Mouse (Mus musculus) midbrain, embryonic 15.5 days (tissue): ENCODE results near the gene Gm16503. TPM values are rescaled to one million over a fixed set of nuclear protein-coding genes. Genes with fewer than 3 reads are reported as not detected.
"Not testable (repeated sequence)": the region's sequence is repeated elsewhere in the genome, so short reads cannot be mapped to it uniquely, and the experiment has no call there.

Source experiments
- ATAC-seq: fragments of 200-750 bp; cut with Nextera tagmentation; replicated peaks from 2 replicates; pipeline ENCODE4 v1.8.0; 2017; ENCODE audit warnings: moderate TSS enrichment
- H3K27ac ChIP-seq: fragments of 300-500 bp; sonication (generic); 2 replicates; pipeline ENCODE4 v1.5.1; 2015; ENCODE audit warnings: mild to moderate bottlenecking, inconsistent platforms
- H3K27me3 ChIP-seq: fragments of 300-500 bp; sonication (generic); replicated peaks from 2 replicates; pipeline ENCODE4 v1.6.1; 2015; ENCODE audit warnings: inconsistent platforms
- H3K36me3 ChIP-seq: fragments of 300-500 bp; sonication (generic); replicated peaks from 2 replicates; pipeline ENCODE4 v1.6.1; 2015; ENCODE audit warnings: inconsistent platforms
- H3K4me1 ChIP-seq: fragments of 300-500 bp; sonication (generic); 2 replicates; pipeline ENCODE4 v1.6.1; 2015; ENCODE audit warnings: inconsistent platforms
- H3K4me2 ChIP-seq: fragments of 300-500 bp; sonication (generic); 2 replicates; pipeline ENCODE4 v1.6.1; 2015; ENCODE audit warnings: inconsistent platforms, mild to moderate bottlenecking, moderate library complexity
- H3K4me3 ChIP-seq: fragments of 300-500 bp; sonication (generic); 2 replicates; pipeline ENCODE4 v1.5.1; 2015; ENCODE audit warnings: mild to moderate bottlenecking, inconsistent platforms
- H3K9ac ChIP-seq: fragments of 300-500 bp; sonication (generic); 2 replicates; pipeline ENCODE4 v1.6.1; 2015; ENCODE audit warnings: mild to moderate bottlenecking, inconsistent platforms
- H3K9me3 ChIP-seq: fragments of 300-500 bp; sonication (generic); 2 replicates; pipeline ENCODE4 v1.6.1; 2016; ENCODE audit warnings: inconsistent platforms
- WGBS: fragments of 180-500 bp; shearing (Covaris S2); methylation state at CpG from one replicate; pipeline ENCODE4 v1.1.7; 2015; ENCODE audit warnings: mixed read lengths; 5-methylcytosine and 5-hydroxymethylcytosine counted together
- polyA plus RNA-seq: library from polyadenylated mRNA; unstranded; fragments of >200 nt; fragmentation: Nextera tagmentation; extraction: Ambion mirVana; gene quantifications from 2 replicates; pipeline ENCODE4 v1.2.1, GENCODE M21; 2015

Gm16503 gene
- 0.65 and 0.86 TPM in 2 replicates for polyA plus RNA-seq

DNA sequence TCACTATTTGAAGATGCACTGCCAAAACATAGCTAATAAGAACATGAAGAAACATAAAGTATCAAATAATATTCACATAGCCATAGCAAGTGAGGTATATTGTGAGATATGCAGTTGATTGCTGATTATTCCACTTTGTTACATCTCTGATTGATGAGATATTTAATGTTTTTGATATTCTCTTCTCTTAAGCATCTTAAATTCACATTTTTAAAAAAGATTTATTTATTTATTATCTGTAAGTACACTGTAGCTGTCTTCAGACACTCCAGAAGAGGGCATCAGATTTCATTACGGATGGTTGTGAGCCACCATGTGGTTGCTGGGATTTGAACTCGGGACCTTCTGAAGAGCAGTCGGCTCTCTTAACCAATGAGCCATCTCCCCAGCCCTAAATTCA, at the start of gene Gm16503:
Gm16503 (plus strand) TSS at position 301 of the 400 bp plus-strand sequence.
- not testable (repeated sequence) for H3K4me1 ChIP-seq, H3K4me3 ChIP-seq, H3K27me3 ChIP-seq, ATAC-seq, H3K4me2 ChIP-seq, H3K9ac ChIP-seq, H3K36me3 ChIP-seq, H3K27ac ChIP-seq
- 87% methylated on average over 3 of the region's 3 CpGs for WGBS
- H3K9me3 ChIP-seq: peaks cover 38% of the 10 kb centered on the region

DNA sequence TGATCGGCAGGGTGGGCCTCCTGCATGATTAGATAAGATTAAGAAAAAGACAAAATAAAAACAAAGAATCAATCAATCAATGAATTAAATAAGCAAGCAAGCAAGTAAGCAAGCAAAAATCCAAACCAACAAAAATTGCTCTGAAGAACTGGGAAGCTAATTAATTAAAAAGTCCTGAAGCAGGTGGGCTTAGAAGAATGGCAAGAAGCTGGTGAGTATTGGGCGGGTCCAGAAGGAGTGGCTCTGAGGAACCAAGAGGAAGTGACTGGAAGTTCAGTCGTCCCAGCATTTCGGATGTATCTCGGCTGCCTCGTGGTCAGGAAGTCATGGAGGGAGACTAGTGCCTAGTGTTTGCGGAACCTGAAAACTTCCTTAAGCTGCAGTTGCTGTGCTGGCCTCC, 47.9 kb upstream of the Gm16503 start, which contains the start of gene Zfp982:
Zfp982 (plus strand) TSS at position 301 of the 400 bp plus-strand sequence.
- H3K4me3 ChIP-seq, H3K4me1 ChIP-seq, ATAC-seq, H3K4me2 ChIP-seq, H3K27me3 ChIP-seq, H3K9ac ChIP-seq, H3K27ac ChIP-seq, H3K36me3 ChIP-seq: not testable (repeated sequence)
- peaks cover 54% of the 10 kb centered on the region for H3K9me3 ChIP-seq
- WGBS: 88% methylated on average over 7 of the region's 7 CpGs

DNA sequence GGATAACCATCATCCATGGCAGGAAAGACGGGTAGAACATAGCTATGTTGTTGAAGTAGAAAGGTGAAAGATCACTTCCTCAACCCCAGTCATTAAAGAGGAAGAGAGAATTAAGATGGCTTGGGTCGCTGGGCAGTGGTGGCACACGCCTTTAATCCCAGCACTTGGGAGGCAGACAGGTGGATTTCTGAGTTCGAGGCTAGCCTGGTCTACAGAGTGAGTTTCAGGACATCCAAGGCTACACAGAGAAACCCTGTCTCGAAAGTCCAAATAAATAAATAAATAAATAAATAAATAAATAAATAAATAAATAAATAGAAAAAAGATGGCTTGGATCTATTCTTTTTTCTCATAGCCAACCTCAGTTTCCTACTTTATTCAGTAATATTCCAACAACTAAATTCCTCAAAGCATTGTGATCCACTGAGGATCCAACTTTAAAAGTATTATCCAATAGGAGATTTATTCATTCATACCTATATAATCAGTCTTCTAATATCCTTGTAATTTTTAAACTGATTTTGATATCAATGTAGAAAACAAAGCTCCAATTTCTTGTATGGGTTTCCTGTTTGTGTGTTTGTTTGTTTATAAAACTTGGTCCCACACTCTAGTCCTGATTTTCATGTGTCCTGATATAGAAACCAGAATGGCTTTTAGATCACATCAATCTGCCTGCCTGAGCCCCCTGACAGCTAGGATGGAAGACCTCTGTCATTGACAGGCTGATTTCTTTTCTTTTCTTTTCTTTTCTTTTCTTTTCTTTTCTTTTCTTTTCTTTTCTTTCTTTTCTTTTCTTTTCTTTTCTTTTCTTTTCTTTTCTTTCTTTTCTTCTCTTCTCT, 41.0 kb upstream of the Gm16503 start:
- H3K4me2 ChIP-seq, H3K27me3 ChIP-seq, H3K9ac ChIP-seq, ATAC-seq, H3K4me3 ChIP-seq, H3K27ac ChIP-seq, H3K36me3 ChIP-seq, H3K4me1 ChIP-seq: not testable (repeated sequence)
- peaks cover 35% of the 10 kb centered on the region for H3K9me3 ChIP-seq
- 88% methylated on average over 5 of the region's 5 CpGs for WGBS

DNA sequence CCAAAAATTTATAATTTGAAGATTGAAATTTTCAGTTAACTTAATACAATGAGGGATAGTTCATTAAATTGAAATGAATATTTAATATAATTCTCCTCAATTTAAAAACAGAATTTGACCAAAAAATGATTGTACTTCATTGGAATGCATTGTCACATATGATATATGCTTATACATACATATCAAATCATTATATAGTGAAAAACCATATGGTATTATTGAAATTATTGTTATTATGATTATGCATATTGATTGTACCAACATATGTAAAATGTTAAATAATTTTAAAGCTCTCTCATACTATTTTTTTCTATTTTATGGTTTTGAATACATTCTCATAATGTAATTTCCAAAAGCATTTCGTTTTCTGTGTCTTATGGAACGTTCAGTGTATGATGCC, 30.8 kb upstream of the Gm16503 start:
- Histone ChIP-seq H3K4me2 (no peak overlapping the region), H3K27me3 (no peaks in the 10 kb centered on the region), H3K4me1 (no peaks in the 10 kb centered on the region), H3K9me3 (peaks cover 26% of the 10 kb centered on the region), H3K36me3 (no peaks in the 10 kb centered on the region), H3K4me3 (no peak overlapping the region), H3K9ac (no peak overlapping the region), H3K27ac (no peak overlapping the region)
- no peak for ATAC-seq
- 84% methylated on average over 2 of the region's 2 CpGs for WGBS

DNA sequence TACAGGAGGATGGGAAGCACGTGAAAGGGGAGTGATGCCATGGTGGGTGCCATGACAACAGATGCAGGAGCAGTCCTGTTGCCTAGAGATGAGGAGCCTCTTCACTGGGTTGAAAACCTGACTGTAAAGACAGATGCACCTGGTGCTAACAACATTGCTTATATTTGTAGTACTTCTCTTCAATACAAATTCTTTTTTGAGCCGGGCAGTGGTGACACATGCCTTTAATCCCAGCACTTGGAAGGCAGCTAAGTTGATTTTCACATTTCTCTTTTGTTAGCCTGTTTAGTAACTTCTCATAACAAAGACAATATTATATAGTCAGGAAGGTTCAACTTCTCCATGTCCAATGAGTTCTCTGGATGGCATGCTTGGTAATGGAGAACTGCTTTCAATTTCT, 21.0 kb upstream of the Gm16503 start:
- Histone ChIP-seq H3K27ac (no peak overlapping the region), H3K9ac (no peak overlapping the region), H3K9me3 (peaks cover 73% of the 10 kb centered on the region), H3K4me3 (no peak overlapping the region), H3K27me3 (no peaks in the 10 kb centered on the region), H3K4me2 (no peak overlapping the region), H3K36me3 (no peaks in the 10 kb centered on the region), H3K4me1 (no peaks in the 10 kb centered on the region)
- peak; percentile 20; the same call in 1 of the 2 replicates for ATAC-seq
- 70% methylated on average over 2 of the region's 2 CpGs for WGBS

DNA sequence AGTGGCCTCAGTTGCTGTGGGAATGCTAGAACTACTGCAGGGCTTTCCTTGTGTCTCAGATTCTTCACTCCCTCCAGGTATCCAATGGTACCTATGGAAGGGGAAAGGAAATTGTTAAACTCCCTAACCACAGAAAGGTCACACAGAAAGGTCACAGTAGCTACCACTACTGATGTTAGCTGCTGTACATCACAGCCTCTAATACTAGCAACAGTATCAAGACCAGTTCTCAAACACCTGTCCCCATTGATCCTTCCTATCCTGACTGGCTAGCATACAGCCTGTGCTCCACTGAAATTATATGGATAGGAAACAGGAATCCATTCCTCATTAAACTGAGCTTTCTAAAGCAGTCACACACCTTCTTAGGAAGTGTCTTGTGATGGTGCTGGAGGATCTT, 19.9 kb upstream of the Gm16503 start:
- Histone ChIP-seq H3K27me3 (no peaks in the 10 kb centered on the region), H3K36me3 (no peaks in the 10 kb centered on the region), H3K4me1 (no peaks in the 10 kb centered on the region), H3K9ac (no peak overlapping the region), H3K4me2 (no peak overlapping the region), H3K9me3 (peaks cover 74% of the 10 kb centered on the region), H3K27ac (no peak overlapping the region), H3K4me3 (no peak overlapping the region)
- no peak for ATAC-seq

DNA sequence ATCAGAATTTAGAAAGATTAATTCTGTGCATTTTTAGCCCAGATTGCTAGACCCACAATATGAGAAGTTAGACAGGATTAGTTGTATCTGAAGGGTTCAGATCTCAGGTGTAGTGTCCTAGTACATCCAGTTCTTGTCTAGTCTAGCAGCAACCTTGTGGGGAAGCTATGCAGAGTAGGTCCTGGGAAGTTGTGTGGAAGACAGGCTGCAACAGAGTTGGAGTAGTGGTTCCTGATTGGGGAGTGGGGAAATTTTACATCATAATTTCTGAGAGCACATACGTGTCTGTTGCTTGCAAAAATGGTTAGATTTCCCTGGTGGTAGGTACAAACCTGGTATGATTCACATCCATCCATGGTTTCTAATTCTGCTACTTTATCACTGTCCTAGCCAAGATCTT, 14.9 kb upstream of the Gm16503 start:
- Histone ChIP-seq H3K36me3 (no peaks in the 10 kb centered on the region), H3K4me2 (no peak overlapping the region), H3K27me3 (no peaks in the 10 kb centered on the region), H3K9ac (no peak overlapping the region), H3K9me3 (peaks cover 71% of the 10 kb centered on the region), H3K27ac (no peak overlapping the region), H3K4me3 (no peak overlapping the region), H3K4me1 (no peaks in the 10 kb centered on the region)
- ATAC-seq: no peak
- 78% methylated on average over 1 of the region's 1 CpGs for WGBS

DNA sequence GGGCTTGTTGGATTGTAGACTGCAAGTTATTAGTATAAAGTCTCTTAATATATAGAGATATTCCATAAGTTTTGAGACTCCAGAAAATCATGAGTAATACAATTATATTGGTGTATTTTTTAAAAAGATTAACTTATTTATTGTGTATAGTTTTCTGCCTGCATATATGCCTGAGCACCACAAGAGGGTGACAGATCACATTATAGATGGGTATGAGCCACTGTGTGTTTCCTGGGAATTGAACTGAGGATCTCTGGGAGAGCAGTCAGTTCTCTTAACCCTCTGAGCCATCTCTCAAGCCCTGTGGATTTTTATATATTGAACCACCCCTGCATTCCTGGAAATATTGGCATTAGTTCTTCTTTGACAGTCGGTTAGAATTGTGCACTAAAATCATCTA, 9.7 kb upstream of the Gm16503 start:
- Histone ChIP-seq H3K4me2 (no peak overlapping the region), H3K27me3 (no peaks in the 10 kb centered on the region), H3K4me1 (no peaks in the 10 kb centered on the region), H3K4me3 (no peak overlapping the region), H3K27ac (no peak overlapping the region), H3K9ac (no peak overlapping the region), H3K36me3 (no peaks in the 10 kb centered on the region), H3K9me3 (peaks cover 68% of the 10 kb centered on the region)
- ATAC-seq: no peak
- 87% methylated on average over 1 of the region's 1 CpGs for WGBS

DNA sequence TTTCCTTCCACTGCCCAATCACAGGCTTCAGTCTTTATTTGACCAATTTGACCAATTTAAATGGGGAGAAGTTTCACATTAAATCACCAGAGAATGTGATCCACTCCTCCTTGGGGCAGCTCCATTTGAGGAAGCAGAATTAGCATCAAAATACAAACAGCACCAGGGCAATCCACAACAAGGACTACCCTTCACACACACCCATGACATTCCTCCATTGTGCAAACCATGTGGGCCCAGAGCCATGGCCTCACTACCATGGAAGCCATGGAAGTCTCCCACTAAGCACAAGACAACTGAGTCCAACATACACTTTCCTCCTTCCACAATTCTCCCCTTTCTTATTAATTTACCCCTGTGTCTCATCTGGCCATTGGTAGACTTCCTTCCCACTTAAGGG, 4.1 kb upstream of the Gm16503 start:
- not testable (repeated sequence) for ATAC-seq, H3K4me3 ChIP-seq, H3K9ac ChIP-seq, H3K4me1 ChIP-seq, H3K4me2 ChIP-seq, H3K36me3 ChIP-seq, H3K27ac ChIP-seq, H3K27me3 ChIP-seq
- peaks cover 53% of the 10 kb centered on the region for H3K9me3 ChIP-seq

DNA sequence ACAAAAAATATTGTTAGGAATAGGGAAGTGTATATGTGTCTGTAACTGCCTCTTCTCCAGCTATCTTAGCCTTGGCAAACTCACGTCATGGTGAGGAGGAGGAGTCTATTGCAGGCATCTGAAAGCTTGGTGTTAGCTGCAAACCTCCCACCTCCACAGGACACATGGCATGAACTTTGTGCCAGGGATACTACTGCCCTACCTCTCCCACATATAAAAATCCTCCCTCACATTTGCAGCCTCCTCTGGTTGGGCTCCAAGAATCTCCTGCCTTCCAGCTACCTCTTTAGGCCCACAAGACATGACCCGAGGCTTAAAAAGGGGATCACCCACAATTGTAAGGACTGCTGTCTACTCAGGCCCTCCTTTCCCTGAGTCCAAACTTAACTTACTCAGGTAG, 2.3 kb upstream of the Gm16503 start:
- H3K4me2 ChIP-seq: no peak overlapping the region
- no peak overlapping the region for H3K4me3 ChIP-seq
- no peaks in the 10 kb centered on the region for H3K36me3 ChIP-seq
- H3K4me1 ChIP-seq: no peaks in the 10 kb centered on the region
- WGBS: 70% methylated on average over 2 of the region's 2 CpGs
- peaks cover 41% of the 10 kb centered on the region for H3K9me3 ChIP-seq
- no peak for ATAC-seq
- no peak overlapping the region for H3K9ac ChIP-seq
- no peak overlapping the region for H3K27ac ChIP-seq
- H3K27me3 ChIP-seq: no peaks in the 10 kb centered on the region

DNA sequence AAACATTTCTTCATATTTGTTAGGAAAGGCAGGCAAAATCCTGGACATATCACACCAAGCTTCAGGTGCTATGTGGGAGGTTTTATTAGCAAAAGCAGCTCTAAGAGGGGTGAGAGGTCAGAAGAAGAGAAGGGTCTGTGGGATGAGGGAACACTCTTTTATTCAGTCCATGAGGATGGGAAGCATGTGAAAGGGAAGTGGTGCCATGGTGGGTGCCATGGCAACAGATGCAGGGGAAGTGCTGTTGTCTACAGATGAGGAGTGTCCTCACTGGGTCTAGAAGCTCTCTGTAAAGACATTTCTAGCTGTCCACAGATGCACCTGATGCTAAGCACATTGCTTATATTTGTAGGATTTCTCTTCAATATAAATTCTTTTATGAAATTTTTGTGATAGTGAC, 1.1 kb downstream of the Gm16503 start:
- H3K4me2 ChIP-seq: no peak overlapping the region
- H3K27me3 ChIP-seq: no peaks in the 10 kb centered on the region
- no peaks in the 10 kb centered on the region for H3K4me1 ChIP-seq
- H3K9me3 ChIP-seq: peaks cover 32% of the 10 kb centered on the region
- no peaks in the 10 kb centered on the region for H3K36me3 ChIP-seq
- no peak for ATAC-seq
- no peak overlapping the region for H3K4me3 ChIP-seq
- no peak overlapping the region for H3K9ac ChIP-seq
- H3K27ac ChIP-seq: no peak overlapping the region

DNA sequence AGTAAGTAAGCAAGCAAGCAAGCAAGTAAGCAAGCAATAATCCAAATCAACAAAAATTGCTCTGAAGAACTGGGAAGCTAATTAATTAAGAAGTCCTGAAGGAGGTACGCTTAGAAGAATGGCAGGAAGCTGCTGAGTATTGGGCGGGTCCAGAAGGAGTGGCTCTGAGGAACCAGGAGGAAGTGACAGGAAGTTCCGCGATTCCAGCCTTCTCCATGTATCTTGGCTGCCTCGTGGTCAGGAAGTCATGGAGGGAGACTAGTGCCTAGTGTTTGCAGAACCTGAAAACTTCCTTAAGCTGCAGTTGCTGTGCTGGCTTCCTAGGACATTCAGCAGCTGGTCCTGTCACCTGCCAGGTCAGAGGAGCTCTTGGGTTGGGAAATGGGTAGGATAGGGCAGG, 13.1 kb downstream of the Gm16503 start, which contains the start of gene Zfp985:
Zfp985 (plus strand) TSS at position 207 of the 400 bp plus-strand sequence.
- not testable (repeated sequence) for H3K27ac ChIP-seq, ATAC-seq, H3K9ac ChIP-seq, H3K4me1 ChIP-seq, H3K36me3 ChIP-seq, H3K4me2 ChIP-seq, H3K4me3 ChIP-seq, H3K27me3 ChIP-seq
- H3K9me3 ChIP-seq: peaks cover 17% of the 10 kb centered on the region; the same call in 1 of the 2 replicates
- 73% methylated on average over 5 of the region's 5 CpGs for whole genome bisulfite sequencing

DNA sequence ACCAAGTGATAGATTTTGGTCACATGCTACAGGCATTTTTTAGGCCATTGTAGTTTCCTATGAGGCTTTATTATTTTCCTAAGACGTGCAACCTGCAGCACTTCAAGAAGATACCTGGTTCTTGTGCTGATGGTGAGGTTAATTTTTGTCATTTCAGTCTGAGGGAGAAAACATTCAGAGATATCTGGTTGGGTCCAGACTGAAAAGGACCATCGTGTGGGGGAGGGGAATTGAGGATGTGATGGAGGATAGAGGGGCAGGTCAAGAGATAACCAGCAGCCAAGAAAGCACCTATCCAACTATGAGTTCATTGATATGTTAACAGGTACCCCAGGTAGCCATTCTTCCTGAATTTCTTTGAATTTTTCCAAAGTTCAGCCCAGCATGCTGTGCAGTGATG, 14.3 kb downstream of the Gm16503 start:
- not testable (repeated sequence) for H3K4me3 ChIP-seq, H3K36me3 ChIP-seq, H3K9ac ChIP-seq, H3K4me2 ChIP-seq, H3K4me1 ChIP-seq, ATAC-seq, H3K27ac ChIP-seq, H3K27me3 ChIP-seq
- 77% methylated on average over 2 of the region's 2 CpGs for WGBS
- H3K9me3 ChIP-seq: peaks cover 21% of the 10 kb centered on the region; the same call in 1 of the 2 replicates
